Mouse (Mus musculus): ENCODE results near the gene Hsd17b7. TPM values are rescaled to one million over a fixed set of nuclear protein-coding genes. Genes with fewer than 3 reads are reported as not detected.

The Hsd17b7 gene
- polyA plus RNA-seq (2015; fragmentation: Illumina TruSeq; extraction: RNeasy Lipid Tissue Mini Kit (QIAGEN cat#74804); ENCODE audit: insufficient read depth, low read depth, low replicate concordance), result 0.61 TPM

GRCm38 (mm10) chr1:169968792-169969515 is at the start of gene Hsd17b7:
Gene Hsd17b7, minus strand, starts transcription at chr1:169969241.

GRCm38 (mm10) chr1:169928454-169928971 is 40.5 kb downstream of the Hsd17b7 start, which contains the start of gene Ccdc190:
Gene Ccdc190, plus strand, starts transcription at chr1:169928648.

Other genes with a start within 250 kb of the Hsd17b7 start
- 5.8 TPM for gene Rgs4, start 221.6 kb downstream of the Hsd17b7 start, polyA plus RNA-seq (2015; fragmentation: Illumina TruSeq; extraction: RNeasy Lipid Tissue Mini Kit (QIAGEN cat#74804); ENCODE audit: insufficient read depth, low read depth, low replicate concordance)
- gene Ccdc190, start 40.6 kb downstream of the Hsd17b7 start, polyA plus RNA-seq (2015; fragmentation: Illumina TruSeq; extraction: RNeasy Lipid Tissue Mini Kit (QIAGEN cat#74804); ENCODE audit: insufficient read depth, low read depth, low replicate concordance), result not detected
- 12.8 TPM for gene Ddr2, start 141.5 kb upstream of the Hsd17b7 start, polyA plus RNA-seq (2015; fragmentation: Illumina TruSeq; extraction: RNeasy Lipid Tissue Mini Kit (QIAGEN cat#74804); ENCODE audit: insufficient read depth, low read depth, low replicate concordance)
- 24.4 TPM for gene Uap1, start 205.7 kb upstream of the Hsd17b7 start, polyA plus RNA-seq (2015; fragmentation: Illumina TruSeq; extraction: RNeasy Lipid Tissue Mini Kit (QIAGEN cat#74804); ENCODE audit: insufficient read depth, low read depth, low replicate concordance)
- gene Uhmk1, start 246.2 kb upstream of the Hsd17b7 start, polyA plus RNA-seq (2015; fragmentation: Illumina TruSeq; extraction: RNeasy Lipid Tissue Mini Kit (QIAGEN cat#74804); ENCODE audit: insufficient read depth, low read depth, low replicate concordance), result 5.7 TPM

Data from pancreas, adult 10 weeks (tissue).